Mouse (Mus musculus) MEL (cell line): ENCODE results near the gene March6. TPM values are rescaled to one million over a fixed set of nuclear protein-coding genes. Genes with fewer than 3 reads are reported as not detected.

Experiments used
- DNase-seq: peaks from one replicate; pipeline ENCODE4 v3.0.0; 2011; ENCODE audit warnings: low read depth, low spot score
- H3K27ac ChIP-seq: 2 replicates; pipeline ENCODE4 v1.5.1; 2012; ENCODE audit warnings: low read depth, mild to moderate bottlenecking, control low read depth, low read length, moderate library complexity; ENCODE audit not compliant: control insufficient read depth
- H3K27me3 ChIP-seq, 2 experiments: fragments of 150-350 bp in 1 of 2; sonication (generic) in 1 of 2; 2 replicates each; pipeline ENCODE4 v1.6.1; 2012; ENCODE audit warnings: low read length in 2 of 2, mild to moderate bottlenecking in 2 of 2, improper control_type of control experiment in 1 of 2, moderate library complexity in 1 of 2; ENCODE audit not compliant: insufficient read depth in 2 of 2, control insufficient read depth in 1 of 2
- H3K36me3 ChIP-seq, 2 experiments: 2 replicates each; pipeline ENCODE4 v1.6.1; 2012 to 2014; ENCODE audit warnings: low read length in 2 of 2, improper control_type of control experiment in 1 of 2, inconsistent platforms in 1 of 2, mild to moderate bottlenecking in 1 of 2; ENCODE audit not compliant: insufficient read depth in 2 of 2, control insufficient read depth in 1 of 2
- H3K4me1 ChIP-seq, 2 experiments: fragments of 150-350 bp in 1 of 2; sonication (generic) in 1 of 2; 2 replicates each; pipeline ENCODE4 v1.6.1; 2012; ENCODE audit warnings: low read length in 2 of 2, improper control_type of control experiment in 1 of 2, mild to moderate bottlenecking in 1 of 2; ENCODE audit not compliant: insufficient read depth in 2 of 2, control insufficient read depth in 1 of 2
- H3K4me3 ChIP-seq, 2 experiments: fragments of 150-350 bp in 1 of 2; sonication (generic) in 1 of 2; 2 replicates each; pipeline ENCODE4 v1.5.1; 2012; ENCODE audit warnings: low read depth in 2 of 2, low read length in 2 of 2, mild to moderate bottlenecking in 2 of 2, moderate library complexity in 2 of 2, control low read depth in 1 of 2, improper control_type of control experiment in 1 of 2; ENCODE audit not compliant: control insufficient read depth in 1 of 2, insufficient read depth in 1 of 2
- H3K79me2 ChIP-seq: 2 replicates; pipeline ENCODE4 v1.6.1; 2012; ENCODE audit warnings: mild to moderate bottlenecking, low read length, moderate library complexity; ENCODE audit not compliant: control insufficient read depth, poor library complexity, insufficient read depth
- H3K9ac ChIP-seq: 2 replicates; pipeline ENCODE4 v1.6.1; 2012; ENCODE audit warnings: low read depth, mild to moderate bottlenecking, control low read depth, low read length, moderate library complexity; ENCODE audit not compliant: control insufficient read depth, poor library complexity, severe bottlenecking
- H3K9me3 ChIP-seq: fragments of 150-350 bp; sonication (generic); replicated peaks from 2 replicates; pipeline ENCODE4 v1.6.1; 2012; ENCODE audit warnings: mild to moderate bottlenecking, low read length, improper control_type of control experiment, moderate library complexity; ENCODE audit not compliant: insufficient read depth
- CHD1 ChIP-seq: IDR thresholded peaks from 2 replicates; pipeline ENCODE4 v1.6.1; 2012; ENCODE audit warnings: low read depth, mild to moderate bottlenecking, inconsistent platforms, low read length, improper control_type of control experiment
- E2F4 ChIP-seq: IDR thresholded peaks from 2 replicates; pipeline ENCODE4 v1.6.1; 2011; ENCODE audit warnings: low read depth, low read length, improper control_type of control experiment, borderline replicate concordance
- ELF1 ChIP-seq: IDR thresholded peaks from 2 replicates; pipeline ENCODE4 v1.6.1; 2014; ENCODE audit warnings: low read depth, mild to moderate bottlenecking, inconsistent platforms, low read length, improper control_type of control experiment, moderate library complexity
- EP300 ChIP-seq, 2 experiments: IDR thresholded peaks; 2 replicates each; pipeline ENCODE4 v1.6.1; 2011; ENCODE audit warnings: improper control_type of control experiment in 2 of 2, low read length in 2 of 2, low read depth in 1 of 2, mild to moderate bottlenecking in 1 of 2
- ETS1 ChIP-seq: IDR thresholded peaks from 2 replicates; pipeline ENCODE4 v1.6.1; 2012; ENCODE audit warnings: low read depth, mild to moderate bottlenecking, inconsistent platforms, low read length, improper control_type of control experiment, moderate library complexity
- GATA1 ChIP-seq: IDR thresholded peaks from 2 replicates; pipeline ENCODE4 v1.6.1; 2011; ENCODE audit warnings: low read depth, low read length, improper control_type of control experiment
- JUND ChIP-seq: IDR thresholded peaks from 2 replicates; pipeline ENCODE4 v1.6.1; 2011; ENCODE audit warnings: low read depth, mild to moderate bottlenecking, improper control_type of control experiment, low read length
- MAX ChIP-seq: IDR thresholded peaks from 2 replicates; pipeline ENCODE4 v1.6.1; 2011; ENCODE audit warnings: low read length, improper control_type of control experiment
- MAZ ChIP-seq: IDR thresholded peaks from 2 replicates; pipeline ENCODE4 v1.6.1; 2012; ENCODE audit warnings: low read depth, mild to moderate bottlenecking, inconsistent platforms, low read length, improper control_type of control experiment
- MEF2A ChIP-seq: IDR thresholded peaks from 2 replicates; pipeline ENCODE4 v1.6.1; 2014; ENCODE audit warnings: low read depth, mild to moderate bottlenecking, inconsistent platforms, low read length, improper control_type of control experiment; ENCODE audit not compliant: poor library complexity, insufficient replicate concordance, severe bottlenecking; ENCODE audit errors: extremely low read depth
- MYB ChIP-seq: IDR thresholded peaks from 2 replicates; pipeline ENCODE4 v1.6.1; 2011; ENCODE audit warnings: mild to moderate bottlenecking, low read depth, low read length, improper control_type of control experiment
- MYC ChIP-seq: IDR thresholded peaks from 2 replicates; pipeline ENCODE4 v1.6.1; 2011; ENCODE audit warnings: low read depth, mild to moderate bottlenecking, low read length, improper control_type of control experiment, moderate library complexity
- NRF1 ChIP-seq: IDR thresholded peaks from 2 replicates; pipeline ENCODE4 v1.6.1; 2014; ENCODE audit warnings: low read depth, mild to moderate bottlenecking, inconsistent platforms, low read length, improper control_type of control experiment, moderate library complexity; ENCODE audit not compliant: poor library complexity, insufficient read depth, severe bottlenecking
- POLR2A ChIP-seq, 2 experiments: IDR thresholded peaks; 2 replicates each; pipeline ENCODE4 v1.6.1; 2011 to 2012; ENCODE audit warnings: low read length in 2 of 2, mild to moderate bottlenecking in 2 of 2, control low read depth in 1 of 2, improper control_type of control experiment in 1 of 2, low read depth in 1 of 2, moderate library complexity in 1 of 2; ENCODE audit not compliant: control insufficient read depth in 1 of 2, insufficient read depth in 1 of 2, poor library complexity in 1 of 2
- POLR2AphosphoS2 ChIP-seq: IDR thresholded peaks from 2 replicates; pipeline ENCODE4 v1.6.1; 2011; ENCODE audit warnings: low read length, improper control_type of control experiment
- POLR2AphosphoS5 ChIP-seq: IDR thresholded peaks from 2 replicates; pipeline ENCODE4 v1.6.1; 2012; ENCODE audit warnings: low read depth, borderline replicate concordance, mild to moderate bottlenecking, inconsistent platforms, low read length, moderate library complexity, mixed read lengths
- RAD21 ChIP-seq: IDR thresholded peaks from 2 replicates; pipeline ENCODE4 v1.6.1; 2011; ENCODE audit warnings: mild to moderate bottlenecking, low read depth, low read length, improper control_type of control experiment
- SIN3A ChIP-seq: IDR thresholded peaks from 2 replicates; pipeline ENCODE4 v1.6.1; 2012; ENCODE audit warnings: low read length, improper control_type of control experiment, inconsistent platforms
- SMC3 ChIP-seq: IDR thresholded peaks from 2 replicates; pipeline ENCODE4 v1.6.1; 2011; ENCODE audit warnings: low read depth, low read length, improper control_type of control experiment
- TAL1 ChIP-seq: IDR thresholded peaks from 2 replicates; pipeline ENCODE4 v1.6.1; 2012; ENCODE audit warnings: mild to moderate bottlenecking, inconsistent platforms, low read length, moderate library complexity, mixed read lengths
- TBP ChIP-seq: IDR thresholded peaks from 2 replicates; pipeline ENCODE4 v1.8.0; 2011; ENCODE audit warnings: low read depth, low read length, improper control_type of control experiment
- UBTF ChIP-seq: IDR thresholded peaks from 2 replicates; pipeline ENCODE4 v1.6.1; 2012; ENCODE audit warnings: low read depth, mild to moderate bottlenecking, inconsistent platforms, low read length, improper control_type of control experiment, moderate library complexity, borderline replicate concordance; ENCODE audit not compliant: insufficient read depth
- USF1 ChIP-seq: IDR thresholded peaks from 2 replicates; pipeline ENCODE4 v1.6.1; 2014; ENCODE audit warnings: low read depth, mild to moderate bottlenecking, inconsistent platforms, low read length, improper control_type of control experiment, moderate library complexity
- ZC3H11A ChIP-seq: IDR thresholded peaks from 2 replicates; pipeline ENCODE4 v1.6.1; 2012; ENCODE audit warnings: low read depth, mild to moderate bottlenecking, inconsistent platforms, low read length, improper control_type of control experiment
- ZKSCAN1 ChIP-seq: IDR thresholded peaks from 2 replicates; pipeline ENCODE4 v1.6.1; 2012; ENCODE audit warnings: low read depth, mild to moderate bottlenecking, inconsistent platforms, low read length, improper control_type of control experiment, moderate library complexity
- ZMIZ1 ChIP-seq: IDR thresholded peaks from 2 replicates; pipeline ENCODE4 v1.6.1; 2012; ENCODE audit warnings: low read depth, mild to moderate bottlenecking, inconsistent platforms, low read length, improper control_type of control experiment, moderate library complexity
- ZNF384 ChIP-seq: IDR thresholded peaks from 2 replicates; pipeline ENCODE4 v1.6.1; 2012; ENCODE audit warnings: low read depth, mild to moderate bottlenecking, inconsistent platforms, low read length, improper control_type of control experiment
- polyA plus RNA-seq, 2 experiments: library from polyadenylated mRNA; stranded (reverse) in 1 of 2; unstranded in 1 of 2; fragments of >175 nt in 1 of 2; fragments of >200 nt in 1 of 2; gene quantifications; 2 replicates each; pipeline versions ENCODE4 v1.2.1 to v1.2.4; 2012; ENCODE audit warnings: low replicate concordance in 2 of 2, low read depth in 1 of 2; ENCODE audit not compliant: insufficient read length in 2 of 2, insufficient read depth in 1 of 2, missing spikeins in 1 of 2
- total RNA-seq: library from RNA; depleted of rRNA; stranded (reverse); fragments of 300-350 nt; gene quantifications from 2 replicates; pipeline ENCODE4 v1.2.3, GENCODE M21; 2012

Gene March6
- total and polyA plus RNA-seq, 3 experiments = 37.9 to 114 (median 62.5) TPM

GRCm38 (mm10) chr15:31466295-31466694 lies 64.6 kb downstream of the March6 start:
- DNase-seq = no peak
- Histone ChIP-seq H3K9ac (no peak overlapping the region), H3K4me3 (no peak overlapping the region), H3K36me3 (peaks cover 21 to 59% of the 10 kb centered on the region in 2 experiments), H3K27me3 (no peaks in the 10 kb centered on the region), H3K27ac (peak overlapping the region; percentile 38; the same call in 1 of the 2 replicates), H3K9me3 (no peaks in the 10 kb centered on the region), H3K79me2 (no peaks in the 10 kb centered on the region), H3K4me1 (peaks cover 11 to 21% of the 10 kb centered on the region in 2 experiments)
- TF ChIP-seq GATA1 (0 out of 2 replicates have a peak, but pooled peaks have one; percentile 5), MYB (no peak), EP300 (IDR thresholded peaks at IDR 0.05; ENCODE audit: low read depth in 1 of 2, low read length in 2 of 2) (peak in 1 of 2 experiments; percentile 51; a peak in 1 of 4 replicates)

GRCm38 (mm10) chr15:31465806-31466205 lies 65.0 kb downstream of the March6 start:
- peaks cover 21 to 61% of the 10 kb centered on the region in 2 experiments for H3K36me3 ChIP-seq

DNA sequence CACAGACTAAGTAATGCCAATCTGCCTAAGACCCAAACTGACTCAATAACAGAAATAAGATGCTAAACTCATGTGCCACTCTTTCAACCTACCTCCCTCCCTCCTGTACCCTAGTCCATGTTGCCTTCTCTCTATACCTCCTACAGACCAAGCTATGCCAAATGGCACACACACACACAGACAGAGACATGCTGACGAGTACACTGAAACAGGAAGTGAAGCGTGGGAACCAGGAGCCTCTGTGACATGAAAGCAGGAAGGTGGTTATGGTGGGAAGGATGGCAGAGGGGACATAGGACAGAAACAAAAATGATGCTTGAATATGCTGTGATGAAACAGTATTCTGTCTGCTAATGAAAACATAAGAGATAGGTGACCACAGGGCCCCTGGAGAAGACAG lies 70.3 kb downstream of the March6 start:
- Histone ChIP-seq H3K9ac (no peak overlapping the region), H3K27me3 (no peaks in the 10 kb centered on the region), H3K4me1 (0 out of 4 replicates have a peak, but pooled peaks cover 0 to under 1% of the 10 kb centered on the region in 2 experiments), H3K27ac (no peak overlapping the region), H3K4me3 (no peak overlapping the region), H3K9me3 (no peaks in the 10 kb centered on the region), H3K36me3 (peaks cover 0 to 36% of the 10 kb centered on the region in 2 experiments; a peak in 2 of 4 replicates), H3K79me2 (no peaks in the 10 kb centered on the region)
- DNase-seq = no peak
- TF ChIP-seq TAL1 (no peak), CHD1 (no peak), ELF1 (no peak), POLR2AphosphoS2 (no peak), POLR2AphosphoS5 (no peak), MAZ (no peak), ZC3H11A (no peak), ZKSCAN1 (no peak), ZNF384 (no peak), SMC3 (no peak), E2F4 (no peak), TBP (no peak), ETS1 (no peak), JUND (no peak), NRF1 (no peak), SIN3A (no peak), MYC (no peak), UBTF (no peak)
- TF ChIP-seq, all 39 proteins: peak for 0

More at GRCm38 (mm10) chr15:31465806-31466205, 65.0 kb downstream of the March6 start:
- Histone ChIP-seq H3K9ac (no peak overlapping the region), H3K9me3 (no peaks in the 10 kb centered on the region), H3K27ac (no peak overlapping the region), H3K4me3 (no peak overlapping the region), H3K4me1 (peaks cover 11 to 21% of the 10 kb centered on the region in 2 experiments), H3K27me3 (no peaks in the 10 kb centered on the region), H3K79me2 (no peaks in the 10 kb centered on the region)
- DNase-seq = no peak
- TF ChIP-seq UBTF (no peak), CHD1 (no peak), ZC3H11A (no peak), JUND (no peak), POLR2A (IDR thresholded peaks at IDR 0.05; ENCODE audit: control insufficient read depth in 1 of 2, insufficient read depth in 1 of 2, low read depth in 1 of 2, low read length in 2 of 2, poor library complexity in 1 of 2) (no peak), NRF1 (no peak), E2F4 (no peak), SMC3 (no peak), USF1 (no peak), ZMIZ1 (no peak), ETS1 (no peak), TBP (no peak), RAD21 (no peak), MAX (no peak), MEF2A (no peak)
